Mouse (Mus musculus): ENCODE measurements around the gene Foxn3. TPM values are rescaled to one million over a fixed set of nuclear protein-coding genes. Genes with fewer than 3 reads are reported as not detected.

Gene Foxn3
- polyA plus RNA-seq, 1 experiment, result 37.8 TPM

DNA sequence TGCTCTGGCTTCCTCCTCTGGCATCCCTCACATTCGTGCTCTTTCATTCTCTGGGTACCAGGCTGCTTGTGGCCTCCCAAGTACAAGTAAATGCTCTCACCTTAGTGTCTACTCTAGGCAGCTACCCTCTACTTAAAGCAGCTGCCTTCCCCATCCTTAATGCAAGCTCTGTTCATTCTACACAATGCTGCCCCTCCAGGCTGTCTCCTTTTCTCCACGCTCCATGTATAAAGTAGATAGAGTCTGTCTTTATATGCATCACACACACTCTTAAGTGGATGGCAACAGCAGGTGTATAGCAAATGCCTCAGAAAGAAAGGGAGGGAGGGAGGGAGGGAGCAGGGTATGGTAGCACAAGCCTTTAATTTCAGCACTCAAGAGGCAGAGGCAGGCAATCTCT, 258.1 kb downstream of the Foxn3 start:
- Histone ChIP-seq H3K27me3 (ENCODE audit: control insufficient read depth, insufficient read depth, low read length) (no peaks in the 10 kb centered on the region), H3K36me3 (ENCODE audit: control insufficient read depth, insufficient read depth, low read length) (no peaks in the 10 kb centered on the region), H3K4me1 (ENCODE audit: control insufficient read depth, insufficient read depth, insufficient read length) (peaks cover 11% of the 10 kb centered on the region; the same call in 1 of the 2 replicates), H3K4me3 (ENCODE audit: extremely low read depth, insufficient read depth, insufficient read length) (no peak overlapping the region), H3K27ac (ENCODE audit: insufficient read depth, low read length) (no peak overlapping the region)
- DNase-seq (ENCODE audit: low read depth in 1 of 2, low spot score in 2 of 2), result no peak
- no peak for TF ChIP-seq CTCF (IDR thresholded peaks at IDR 0.05; ENCODE audit: extremely low read depth, insufficient read depth, insufficient read length, insufficient replicate concordance)
- TF ChIP-seq POLR2A (IDR thresholded peaks at IDR 0.05; ENCODE audit: low read depth, low read length), result no peak
- 69% methylated on average over 2 of the region's 2 CpGs for WGBS

DNA sequence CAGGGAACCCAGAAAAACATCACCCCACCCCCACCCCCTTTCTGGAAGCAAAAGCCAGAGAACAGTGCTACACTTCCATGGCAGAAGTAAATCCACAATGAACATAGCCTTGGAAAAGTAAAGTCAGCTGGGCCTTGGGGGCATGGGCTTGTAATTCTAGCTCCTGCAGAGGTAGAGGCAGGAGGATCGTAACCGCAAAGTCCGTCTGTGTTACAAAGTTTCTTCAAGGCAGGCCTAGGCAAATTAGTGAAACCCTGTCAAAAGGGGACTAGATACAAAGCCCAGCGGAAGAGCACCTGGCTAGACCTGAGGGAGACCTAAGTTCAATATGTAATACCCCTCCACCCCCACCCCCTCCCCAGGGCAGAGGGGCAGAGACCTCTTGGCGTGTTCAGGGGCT, 259.3 kb downstream of the Foxn3 start:
- Histone ChIP-seq H3K27ac (ENCODE audit: insufficient read depth, low read length) (no peak overlapping the region), H3K36me3 (ENCODE audit: control insufficient read depth, insufficient read depth, low read length) (no peaks in the 10 kb centered on the region), H3K4me1 (ENCODE audit: control insufficient read depth, insufficient read depth, insufficient read length) (peaks cover 13% of the 10 kb centered on the region; the same call in 1 of the 2 replicates), H3K4me3 (ENCODE audit: extremely low read depth, insufficient read depth, insufficient read length) (no peak overlapping the region), H3K27me3 (ENCODE audit: control insufficient read depth, insufficient read depth, low read length) (no peaks in the 10 kb centered on the region)
- no peak for DNase-seq (ENCODE audit: low read depth in 1 of 2, low spot score in 2 of 2)
- TF ChIP-seq CTCF (IDR thresholded peaks at IDR 0.05; ENCODE audit: extremely low read depth, insufficient read depth, insufficient read length, insufficient replicate concordance), result no peak
- no peak for TF ChIP-seq POLR2A (IDR thresholded peaks at IDR 0.05; ENCODE audit: low read depth, low read length)
- 93% methylated on average over 5 of the region's 5 CpGs for WGBS

DNA sequence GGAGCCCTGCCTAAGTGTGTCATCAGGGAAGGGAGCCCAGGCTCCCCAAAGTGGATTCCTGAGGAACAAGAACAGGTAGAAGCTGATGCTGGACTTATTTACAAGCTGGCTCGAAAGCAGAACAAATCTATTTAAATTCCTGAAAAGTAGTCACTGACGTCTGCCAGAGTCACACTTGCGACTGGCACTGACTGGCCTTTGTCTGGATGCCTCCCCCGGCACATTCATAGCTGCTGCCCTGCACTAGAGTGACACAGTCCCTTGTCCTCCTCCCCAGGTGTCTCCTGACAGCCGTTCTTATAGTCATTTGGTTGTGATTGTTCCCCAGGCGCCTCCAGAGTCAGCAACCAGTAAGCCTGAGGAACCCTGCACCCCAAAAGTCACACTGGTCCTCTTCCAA, 259.8 kb downstream of the Foxn3 start:
- no peak overlapping the region for H3K4me3 ChIP-seq (ENCODE audit: extremely low read depth, insufficient read depth, insufficient read length)
- H3K27ac ChIP-seq (ENCODE audit: insufficient read depth, low read length), result no peak overlapping the region
- 84% methylated on average over 6 of the region's 6 CpGs for WGBS
- H3K27me3 ChIP-seq (ENCODE audit: control insufficient read depth, insufficient read depth, low read length), result no peaks in the 10 kb centered on the region
- peaks cover 13% of the 10 kb centered on the region; the same call in 1 of the 2 replicates for H3K4me1 ChIP-seq (ENCODE audit: control insufficient read depth, insufficient read depth, insufficient read length)
- TF ChIP-seq POLR2A (IDR thresholded peaks at IDR 0.05; ENCODE audit: low read depth, low read length) (no peak), CTCF (IDR thresholded peaks at IDR 0.05; ENCODE audit: extremely low read depth, insufficient read depth, insufficient read length, insufficient replicate concordance) (no peak)
- H3K36me3 ChIP-seq (ENCODE audit: control insufficient read depth, insufficient read depth, low read length), result no peaks in the 10 kb centered on the region
- no peak for DNase-seq (ENCODE audit: low read depth in 1 of 2, low spot score in 2 of 2)

DNA sequence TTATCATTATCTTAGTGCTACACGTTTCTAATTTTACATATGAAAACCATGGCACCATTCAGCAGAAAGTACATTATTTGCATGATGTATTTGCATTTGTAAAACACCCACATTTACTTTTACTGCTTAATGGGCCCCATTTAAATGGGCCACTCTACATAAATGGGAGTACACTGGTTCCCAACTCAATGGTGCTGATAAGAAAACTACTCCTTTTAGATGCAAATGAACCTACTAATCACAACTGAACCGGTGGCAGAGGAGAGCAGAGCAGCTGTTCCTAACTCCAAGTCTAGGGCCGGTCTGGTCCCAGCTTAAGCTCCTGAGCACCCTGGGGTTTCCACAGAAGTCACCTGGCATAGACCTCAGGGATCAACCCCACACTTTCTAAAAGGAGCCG, 263.5 kb downstream of the Foxn3 start:
- DNase-seq (ENCODE audit: low read depth in 1 of 2, low spot score in 2 of 2), result no peak
- no peaks in the 10 kb centered on the region for H3K27me3 ChIP-seq (ENCODE audit: control insufficient read depth, insufficient read depth, low read length)
- no peaks in the 10 kb centered on the region for H3K36me3 ChIP-seq (ENCODE audit: control insufficient read depth, insufficient read depth, low read length)
- peaks cover 2% of the 10 kb centered on the region; the same call in 1 of the 2 replicates for H3K4me1 ChIP-seq (ENCODE audit: control insufficient read depth, insufficient read depth, insufficient read length)
- no peak overlapping the region for H3K27ac ChIP-seq (ENCODE audit: insufficient read depth, low read length)
- 77% methylated on average over 4 of the region's 4 CpGs for WGBS
- H3K4me3 ChIP-seq (ENCODE audit: extremely low read depth, insufficient read depth, insufficient read length), result no peak overlapping the region
- no peak for TF ChIP-seq CTCF (IDR thresholded peaks at IDR 0.05; ENCODE audit: extremely low read depth, insufficient read depth, insufficient read length, insufficient replicate concordance)
- TF ChIP-seq POLR2A (IDR thresholded peaks at IDR 0.05; ENCODE audit: low read depth, low read length), result no peak

GRCm38 (mm10) chr12:99298851-99299600, 264.4 kb downstream of the Foxn3 start:
- TF ChIP-seq CTCF (IDR thresholded peaks at IDR 0.05; ENCODE audit: extremely low read depth, insufficient read depth, insufficient read length, insufficient replicate concordance), result no peak
- no peak for TF ChIP-seq POLR2A (IDR thresholded peaks at IDR 0.05; ENCODE audit: low read depth, low read length)
- WGBS, result 93% methylated on average over 12 of the region's 12 CpGs
- DNase-seq (ENCODE audit: low read depth in 1 of 2, low spot score in 2 of 2), result no peak
- H3K27me3 ChIP-seq (ENCODE audit: control insufficient read depth, insufficient read depth, low read length), result no peaks in the 10 kb centered on the region
- H3K27ac ChIP-seq (ENCODE audit: insufficient read depth, low read length), result no peak overlapping the region
- no peaks in the 10 kb centered on the region; the same call in 1 of the 2 replicates for H3K36me3 ChIP-seq (ENCODE audit: control insufficient read depth, insufficient read depth, low read length)
- no peak overlapping the region for H3K4me3 ChIP-seq (ENCODE audit: extremely low read depth, insufficient read depth, insufficient read length)
- peaks cover 2% of the 10 kb centered on the region; the same call in 1 of the 2 replicates for H3K4me1 ChIP-seq (ENCODE audit: control insufficient read depth, insufficient read depth, insufficient read length)

- Histone ChIP-seq H3K4me3 (ENCODE audit: extremely low read depth, insufficient read depth, insufficient read length) (no peak overlapping the region), H3K36me3 (ENCODE audit: control insufficient read depth, insufficient read depth, low read length) (no peaks in the 10 kb centered on the region; the same call in 1 of the 2 replicates), H3K27ac (ENCODE audit: insufficient read depth, low read length) (no peak overlapping the region), H3K27me3 (ENCODE audit: control insufficient read depth, insufficient read depth, low read length) (no peaks in the 10 kb centered on the region), H3K4me1 (ENCODE audit: control insufficient read depth, insufficient read depth, insufficient read length) (peaks cover 2% of the 10 kb centered on the region; the same call in 1 of the 2 replicates)
- WGBS, result 63% methylated on average over 6 of the region's 6 CpGs
- TF ChIP-seq CTCF (IDR thresholded peaks at IDR 0.05; ENCODE audit: extremely low read depth, insufficient read depth, insufficient read length, insufficient replicate concordance) (no peak), POLR2A (IDR thresholded peaks at IDR 0.05; ENCODE audit: low read depth, low read length) (no peak)
- no peak for DNase-seq (ENCODE audit: low read depth in 1 of 2, low spot score in 2 of 2)
Measured at GRCm38 (mm10) chr12:99298242-99298641, 265.1 kb downstream of the Foxn3 start.

GRCm38 (mm10) chr12:99297792-99298191, 265.6 kb downstream of the Foxn3 start:
- Histone ChIP-seq H3K36me3 (ENCODE audit: control insufficient read depth, insufficient read depth, low read length) (no peaks in the 10 kb centered on the region; the same call in 1 of the 2 replicates), H3K27ac (ENCODE audit: insufficient read depth, low read length) (no peak overlapping the region), H3K27me3 (ENCODE audit: control insufficient read depth, insufficient read depth, low read length) (no peaks in the 10 kb centered on the region), H3K4me3 (ENCODE audit: extremely low read depth, insufficient read depth, insufficient read length) (no peak overlapping the region), H3K4me1 (ENCODE audit: control insufficient read depth, insufficient read depth, insufficient read length) (peaks cover 2% of the 10 kb centered on the region; the same call in 1 of the 2 replicates)
- 53% methylated on average over 2 of the region's 2 CpGs for WGBS
- DNase-seq (ENCODE audit: low read depth in 1 of 2, low spot score in 2 of 2), result no peak
- TF ChIP-seq POLR2A (IDR thresholded peaks at IDR 0.05; ENCODE audit: low read depth, low read length) (no peak), CTCF (IDR thresholded peaks at IDR 0.05; ENCODE audit: extremely low read depth, insufficient read depth, insufficient read length, insufficient replicate concordance) (no peak)

Data from spleen, adult 2 months (tissue).